Mouse (Mus musculus) megakaryocyte, embryonic 14.5 days (primary cell): ENCODE results near the gene Robo1.

Experiments used
- FLI1 ChIP-seq: IDR thresholded peaks from 2 replicates; pipeline ENCODE4 v1.6.1; 2012; ENCODE audit warnings: low read length, inconsistent platforms, mixed read lengths
- GATA1 ChIP-seq: IDR thresholded peaks from 3 replicates; pipeline ENCODE4 v1.6.1; 2012; ENCODE audit warnings: mixed read lengths, low read length, inconsistent platforms, borderline replicate concordance

GRCm38 (mm10) chr16:72533900-72534571 is 225.9 kb downstream of the Robo1 start:
- TF ChIP-seq GATA1 (no peak), FLI1 (no peak)
